Mouse (Mus musculus) thymus, postnatal 14 days (tissue): ENCODE measurements at regions not wholly inside any gene's neighbourhood (a gene's known extent, or its start where the extent isn't known, plus 50 kb on each side); places are given as distances from the start of the nearest gene placed in this dataset.

ENCODE experiments used
- DNase-seq: peaks from one replicate; pipeline ENCODE4 v3.0.0; 2021

GRCm38 (mm10) chr16:30873493-30874211 is 207.6 kb downstream of the Xxylt1 start:
- no peak for DNase-seq

GRCm38 (mm10) chr16:30875235-30875829 is 205.9 kb downstream of the Xxylt1 start:
- no peak for DNase-seq

- no peak for DNase-seq
Measured at GRCm38 (mm10) chr16:30878821-30879220, 202.4 kb downstream of the Xxylt1 start.

- no peak for DNase-seq
Measured at GRCm38 (mm10) chr16:30879878-30880277, 201.4 kb downstream of the Xxylt1 start.

DNA sequence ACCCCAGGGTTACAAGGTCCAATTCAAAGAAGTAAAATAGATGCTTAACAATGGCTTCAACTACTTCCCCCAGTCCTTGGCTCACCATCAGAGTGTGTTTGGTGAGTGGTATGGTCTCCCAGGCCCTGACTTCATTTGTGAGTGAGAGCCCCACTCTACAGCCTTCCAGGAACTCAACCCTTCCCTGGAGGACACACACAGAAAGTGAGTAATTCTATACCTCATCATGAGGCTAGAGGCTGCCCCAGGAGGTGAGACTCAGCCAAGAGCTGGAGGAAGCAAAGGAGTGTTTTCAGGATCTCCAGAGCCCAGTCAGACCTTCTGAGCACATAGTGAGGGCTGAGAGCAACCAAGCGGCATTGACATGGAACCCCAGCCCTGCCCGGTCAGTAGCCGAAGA is 200.6 kb downstream of the Xxylt1 start:
- DNase-seq, result no peak

GRCm38 (mm10) chr16:30881186-30881585 is 200.0 kb downstream of the Xxylt1 start:
- no peak for DNase-seq

- no peak for DNase-seq
Measured at GRCm38 (mm10) chr16:30883490-30884188, 197.6 kb downstream of the Xxylt1 start.

DNA sequence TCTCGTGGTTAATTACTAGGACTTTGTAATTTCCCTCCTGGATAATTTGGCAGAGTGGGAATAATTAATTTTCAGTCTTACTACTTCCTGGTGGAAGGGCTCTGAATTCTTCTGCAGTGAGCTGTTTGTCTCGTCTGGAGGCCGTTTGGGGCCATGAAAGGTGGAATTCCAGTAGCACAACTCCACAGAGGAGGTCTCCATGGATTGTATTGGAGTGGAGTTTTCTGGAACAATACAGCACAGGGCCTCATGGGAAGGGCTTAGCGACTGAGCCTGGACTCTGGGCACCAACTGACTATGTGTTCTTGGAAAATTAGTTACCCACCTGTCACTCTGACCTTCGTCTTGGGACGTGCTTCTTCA is 197.1 kb downstream of the Xxylt1 start:
- DNase-seq, result no peak

DNA sequence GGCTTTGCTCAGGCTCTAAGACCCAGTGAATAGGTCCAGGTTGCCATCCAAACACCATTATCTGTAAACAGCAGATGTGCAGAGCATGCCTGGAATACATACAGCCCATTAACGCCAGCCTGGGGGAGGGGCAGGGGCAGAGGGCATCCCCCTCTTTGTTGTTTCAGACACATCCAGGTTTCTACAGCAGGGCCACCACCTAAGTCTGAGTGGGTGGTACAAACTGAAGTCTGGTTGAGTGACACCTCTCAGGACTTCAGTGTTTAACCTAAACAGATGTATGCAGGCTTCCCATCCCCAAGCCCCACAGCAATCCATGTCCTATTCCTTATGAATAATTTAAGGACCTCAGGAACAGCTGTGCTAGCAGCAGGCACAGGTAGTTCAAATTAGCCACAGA is 194.2 kb downstream of the Xxylt1 start:
- DNase-seq, result no peak

DNA sequence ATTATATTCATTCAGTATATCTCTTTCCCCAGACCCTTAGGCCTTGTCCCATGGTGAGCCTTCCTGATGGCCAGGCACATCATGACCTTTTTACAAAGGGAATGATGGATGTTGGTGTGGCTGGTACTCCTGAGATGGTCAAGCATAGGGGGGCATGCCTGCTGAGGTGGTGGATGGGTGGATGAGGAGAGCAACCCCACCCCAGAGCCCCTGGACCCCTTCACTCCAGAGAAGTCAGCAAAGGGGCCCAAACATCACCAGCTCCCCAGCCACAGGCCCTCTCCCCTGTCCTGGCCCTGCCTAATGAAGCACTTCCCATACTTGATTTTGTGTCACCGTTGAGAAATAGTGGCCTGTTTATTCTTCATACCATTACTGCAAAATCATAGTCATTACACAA is 193.7 kb downstream of the Xxylt1 start:
- no peak for DNase-seq

GRCm38 (mm10) chr16:30888556-30889323 is 192.5 kb downstream of the Xxylt1 start:
- DNase-seq, result no peak

DNA sequence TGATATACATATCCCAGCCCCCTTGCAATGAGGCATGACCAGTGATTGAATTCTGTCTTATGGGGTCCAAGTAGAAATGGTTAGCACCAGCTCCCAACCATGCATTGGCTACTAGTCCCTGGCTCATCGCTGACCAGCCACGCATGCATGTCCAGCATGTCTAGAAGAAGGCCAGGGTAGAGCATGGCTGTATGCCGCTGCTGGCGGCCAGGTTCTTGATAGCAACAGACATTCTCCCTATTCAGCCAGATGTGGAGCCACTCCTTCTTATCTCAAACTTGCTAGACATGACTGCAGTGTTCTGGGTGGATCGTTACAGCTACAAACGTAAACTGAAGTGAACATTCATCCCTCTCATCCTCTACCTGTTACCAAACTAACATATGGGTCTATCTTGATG is 188.6 kb downstream of the Xxylt1 start:
- no peak for DNase-seq

DNA sequence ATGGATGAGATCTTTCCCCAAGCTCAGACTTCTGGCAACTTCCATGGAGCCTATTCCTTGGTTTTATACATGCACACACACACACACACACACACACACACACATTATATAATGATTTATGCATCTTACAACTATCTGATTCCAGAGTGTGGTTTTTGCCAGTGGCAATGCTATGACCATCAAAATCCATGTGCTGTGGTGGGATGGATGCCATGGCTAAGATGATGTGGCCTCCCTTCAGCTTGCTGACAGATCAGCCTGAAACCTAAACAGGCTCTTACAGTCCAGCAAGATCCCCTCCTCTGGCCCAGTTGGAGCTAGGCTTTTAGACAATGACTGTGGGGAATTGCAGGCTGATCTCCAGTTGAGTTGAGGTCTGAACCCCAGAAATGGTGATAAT is 187.1 kb downstream of the Xxylt1 start:
- no peak for DNase-seq

- DNase-seq, result no peak
Measured at GRCm38 (mm10) chr16:30895021-30895420, 186.2 kb downstream of the Xxylt1 start.

DNA sequence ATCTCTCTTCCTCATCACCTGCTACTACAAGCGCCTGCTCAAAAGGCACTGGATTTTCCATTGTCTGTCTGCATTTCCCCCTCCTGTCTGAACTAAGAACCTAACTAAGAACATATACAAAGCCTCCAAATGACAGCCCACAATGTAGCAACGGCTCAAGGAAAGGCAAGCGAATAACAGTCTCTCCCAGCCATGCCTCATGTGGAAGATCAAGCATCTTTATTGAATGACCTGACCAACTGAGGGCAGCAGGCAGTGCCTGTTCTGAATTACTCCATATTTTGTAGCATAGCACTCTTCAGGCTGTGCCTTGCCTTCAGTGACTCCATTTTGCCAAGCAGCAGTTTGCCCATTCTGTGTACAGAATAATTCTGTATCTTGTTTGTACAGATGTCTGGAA is 183.9 kb downstream of the Xxylt1 start:
- no peak for DNase-seq

- no peak for DNase-seq
Measured at GRCm38 (mm10) chr16:30900121-30900520, 181.1 kb downstream of the Xxylt1 start.

- DNase-seq, result no peak
Measured at GRCm38 (mm10) chr16:30901309-30901708, 179.9 kb downstream of the Xxylt1 start.
